Mouse (Mus musculus): ENCODE data around the gene Rab3c.

The Rab3c gene

DNA sequence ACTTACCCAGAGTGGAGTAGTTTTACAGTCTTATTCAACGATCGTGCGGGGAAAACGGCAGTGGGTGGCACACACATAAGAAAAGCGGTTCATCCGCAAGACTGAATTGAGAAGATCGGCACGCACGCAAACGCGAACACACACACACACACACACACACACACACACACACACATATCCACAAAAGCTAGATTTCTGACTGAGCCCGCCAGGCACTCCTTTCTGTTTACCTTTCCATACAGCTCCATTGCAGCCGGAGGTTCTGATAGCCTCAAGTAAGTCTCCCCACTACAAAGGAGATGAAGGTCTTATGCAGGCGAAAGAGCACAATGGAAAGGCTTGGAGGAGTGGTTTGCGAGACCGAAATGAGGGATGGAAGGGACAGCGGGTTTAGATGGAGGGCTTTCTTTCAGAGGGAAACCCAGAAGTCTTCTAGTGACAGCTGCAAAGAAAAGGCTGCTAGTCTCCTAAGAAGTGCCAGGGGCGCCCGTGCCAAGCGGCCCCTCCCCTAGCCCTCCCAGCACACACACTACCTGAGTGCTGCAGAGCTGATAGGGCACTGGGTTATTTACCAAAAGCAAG, at the start of gene Rab3c:
Gene Rab3c (minus strand): TSS at position 434 of the 582 bp plus-strand sequence.
- in situ Hi-C loops (cut with MboI, MseI), result no loop called here

DNA sequence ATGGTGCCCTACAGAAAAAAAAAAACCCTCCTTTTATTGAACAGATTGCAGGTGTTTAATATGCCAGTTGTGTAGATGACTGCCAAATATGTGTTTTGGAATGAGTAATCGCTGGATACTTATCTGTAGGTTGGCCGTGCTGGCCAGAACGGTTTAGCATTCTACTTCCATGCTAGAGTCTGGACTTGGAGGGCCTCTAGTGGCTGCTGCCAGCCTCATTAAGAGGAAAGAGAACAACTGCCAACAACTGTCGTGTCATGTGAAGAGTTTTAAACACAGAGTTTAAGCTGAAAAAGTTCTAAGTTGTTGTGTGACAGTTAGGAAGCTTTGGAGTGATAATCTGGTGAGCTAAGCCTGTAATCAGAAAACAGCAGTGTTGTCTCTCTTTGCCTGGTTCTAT, 38.0 kb upstream of the Rab3c start:
- in situ Hi-C loops (cut with MboI, MseI), result no loop called here

DNA sequence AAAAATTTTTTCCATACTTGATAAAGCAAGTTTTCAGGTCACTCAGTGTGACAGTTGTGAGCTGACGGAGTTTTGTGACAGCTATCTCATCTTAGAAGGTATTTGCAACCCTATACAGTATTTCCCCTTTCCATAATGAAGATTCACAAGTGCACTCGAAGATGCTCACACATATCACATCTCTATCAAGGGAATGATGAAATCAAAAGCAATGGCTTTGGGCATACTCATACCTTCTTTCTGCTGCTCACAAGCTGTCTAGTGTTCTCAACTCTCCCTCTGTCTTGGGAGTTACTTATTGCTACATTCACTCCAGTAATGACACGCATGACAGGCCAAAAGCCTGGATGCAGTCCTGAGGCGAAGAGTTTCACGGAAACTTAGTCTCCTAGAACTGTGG, 26.4 kb upstream of the Rab3c start:
- in situ Hi-C loops (cut with MboI, MseI), result no loop called here

DNA sequence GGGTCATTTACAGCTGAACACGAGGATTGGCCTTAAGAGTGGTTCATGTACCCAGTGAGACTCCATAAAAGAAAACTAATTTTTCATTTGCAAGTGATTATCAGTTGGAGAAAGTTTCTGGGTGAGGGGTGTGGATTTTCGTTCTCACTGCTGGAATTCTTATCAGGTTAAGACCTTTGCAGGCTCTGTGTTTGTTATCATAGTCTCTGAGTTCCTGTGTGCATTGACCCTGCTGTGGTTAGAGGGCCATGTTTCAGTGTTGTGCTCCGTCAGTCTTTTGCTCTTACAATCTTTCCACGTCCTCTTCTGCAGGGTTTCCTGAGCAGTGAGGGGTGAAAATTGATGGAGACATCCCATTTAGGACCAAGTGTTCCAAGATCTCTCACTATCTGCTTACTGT, 16.3 kb upstream of the Rab3c start:
- in situ Hi-C loops (cut with MboI, MseI), result no loop called here

DNA sequence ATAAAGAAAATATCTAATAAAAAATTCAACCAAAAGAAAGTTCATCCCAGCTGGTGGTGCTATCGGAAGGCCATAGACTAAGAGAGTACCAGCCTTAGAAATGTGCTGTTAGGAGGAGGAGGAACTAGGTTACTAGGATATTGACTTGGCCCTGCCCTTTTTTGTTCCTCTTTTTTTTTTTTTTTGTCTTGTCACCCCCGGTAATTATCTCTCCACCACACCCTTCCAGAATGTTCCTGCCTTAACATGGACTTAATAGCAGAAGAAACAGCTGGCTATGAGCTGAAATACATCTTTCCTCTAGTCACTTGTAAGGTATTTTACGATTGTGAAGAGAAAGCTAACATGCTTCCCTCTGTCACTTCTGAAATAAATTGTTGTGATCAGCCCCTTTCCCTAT, 7.7 kb upstream of the Rab3c start:
- in situ Hi-C loops (cut with MboI, MseI), result no loop called here

DNA sequence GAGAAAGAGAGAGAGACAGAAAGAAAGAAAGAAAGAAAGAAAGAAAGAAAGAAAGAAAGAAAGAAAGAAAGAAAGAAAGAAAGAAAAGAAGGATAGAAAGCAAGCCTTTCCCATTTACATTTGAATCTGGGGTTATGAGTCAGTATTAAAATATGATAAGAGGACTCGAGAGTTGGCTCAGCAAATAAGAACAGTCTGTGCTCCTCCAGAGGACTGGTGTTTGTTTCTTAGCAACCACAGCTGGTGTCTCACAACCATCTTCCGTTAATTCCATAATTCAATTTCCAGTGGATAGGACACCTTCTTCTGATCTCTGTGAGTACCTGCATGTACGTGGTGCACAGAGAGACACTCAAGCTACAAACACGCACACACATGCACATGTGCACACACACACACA, 3.0 kb upstream of the Rab3c start:
- in situ Hi-C loops (cut with MboI, MseI), result no loop called here

DNA sequence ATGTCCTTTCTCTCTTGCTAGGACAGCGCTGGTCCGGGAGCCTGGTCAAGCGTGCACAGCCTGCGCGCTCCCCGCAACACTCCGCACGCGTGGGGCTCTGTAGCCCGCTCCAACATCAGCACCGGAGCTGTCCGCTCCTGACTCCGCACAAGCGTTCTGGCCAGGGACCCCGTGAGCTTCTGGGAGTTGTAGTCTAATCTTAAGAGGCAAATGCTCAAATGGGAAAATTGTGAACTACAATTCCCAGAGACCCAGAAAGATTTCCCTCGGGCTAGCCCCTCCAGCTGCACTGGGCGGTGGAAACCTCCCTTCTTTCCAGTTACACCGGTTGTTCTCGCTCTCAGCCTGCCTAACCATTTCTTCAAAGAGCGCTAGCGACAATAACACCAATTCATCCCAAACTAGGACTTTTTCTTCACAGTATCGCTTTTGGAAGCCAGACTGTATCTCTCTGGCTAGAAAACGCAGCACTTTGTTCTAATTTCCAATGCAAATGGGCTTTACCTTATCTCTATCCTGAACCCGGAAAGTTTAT, 701 bp downstream of the Rab3c start:
- in situ Hi-C loops (cut with MboI, MseI), result no loop called here

DNA sequence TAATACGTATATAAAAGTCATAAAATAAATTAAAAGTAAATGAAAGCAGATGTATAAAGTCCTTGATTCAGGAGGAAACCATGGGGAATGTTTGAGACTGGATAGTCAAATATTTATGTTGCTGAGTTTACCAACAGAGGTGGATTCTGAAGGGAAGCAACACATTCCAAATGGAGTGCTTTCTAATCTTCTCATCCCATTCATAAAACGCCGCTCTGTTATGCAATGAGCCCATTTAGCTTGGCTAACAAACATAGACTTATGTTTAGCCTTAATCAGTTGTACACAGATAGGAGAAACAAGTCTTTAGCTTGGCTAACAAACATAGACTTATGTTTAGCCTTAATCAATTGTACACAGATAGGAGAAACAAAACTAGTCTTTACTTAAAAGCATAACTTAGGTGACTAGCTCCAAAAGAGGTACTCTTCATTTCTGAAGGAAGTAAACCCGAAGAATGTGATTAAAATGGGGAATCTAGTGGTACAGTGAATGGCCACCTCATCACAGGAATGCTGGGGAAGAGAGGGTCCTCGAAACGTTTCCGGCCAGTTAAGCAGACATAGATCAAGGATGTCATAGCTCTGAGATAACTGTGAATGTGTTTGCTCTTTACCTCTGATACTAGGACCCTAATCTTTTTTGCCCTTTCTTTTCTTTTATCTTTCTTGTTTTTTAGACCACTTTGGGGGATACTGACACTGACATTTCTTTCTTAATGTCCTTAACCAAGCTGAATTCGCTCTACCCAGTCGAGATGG, 1.6 kb downstream of the Rab3c start:
- in situ Hi-C loops (cut with MboI, MseI), result no loop called here

DNA sequence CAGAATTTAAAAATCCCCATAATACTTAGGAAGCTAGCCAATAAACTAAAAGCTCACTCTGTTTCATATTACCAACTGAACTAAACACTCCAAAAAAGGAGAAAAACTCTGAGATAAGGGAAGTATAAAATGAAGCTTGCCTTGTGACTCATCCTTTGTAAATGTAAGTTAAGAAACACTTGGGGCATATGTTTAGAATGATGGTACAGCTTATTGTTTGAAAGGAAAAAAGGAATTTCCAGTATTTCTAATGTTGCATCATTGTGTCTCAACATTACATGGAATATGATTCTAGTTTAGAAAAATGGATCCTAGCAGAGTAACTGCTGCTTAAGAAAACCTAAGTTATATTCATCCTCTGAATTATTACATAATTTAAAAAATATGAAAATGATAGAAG, 3.1 kb downstream of the Rab3c start:
- in situ Hi-C loops (cut with MboI, MseI), result no loop called here

DNA sequence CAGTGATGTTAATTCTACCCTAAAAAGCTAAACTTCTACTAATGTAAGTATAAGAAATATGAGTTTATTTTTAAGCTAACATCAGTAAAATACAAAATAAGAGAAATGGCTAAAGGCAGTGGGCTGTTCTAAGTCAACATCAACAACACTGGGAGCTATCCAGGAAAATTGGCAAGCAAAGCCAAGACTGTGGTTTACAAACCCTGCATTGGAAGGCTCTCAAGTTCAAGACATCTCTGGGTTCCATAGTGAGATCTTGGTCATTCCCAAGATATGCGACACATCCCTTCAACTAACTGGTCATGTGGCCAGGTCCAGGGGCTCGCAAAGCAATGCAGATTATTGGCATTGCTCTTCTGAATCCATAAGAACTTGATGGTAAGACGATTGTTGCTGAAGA, 5.3 kb downstream of the Rab3c start:
- in situ Hi-C loops (cut with MboI, MseI), result no loop called here

DNA sequence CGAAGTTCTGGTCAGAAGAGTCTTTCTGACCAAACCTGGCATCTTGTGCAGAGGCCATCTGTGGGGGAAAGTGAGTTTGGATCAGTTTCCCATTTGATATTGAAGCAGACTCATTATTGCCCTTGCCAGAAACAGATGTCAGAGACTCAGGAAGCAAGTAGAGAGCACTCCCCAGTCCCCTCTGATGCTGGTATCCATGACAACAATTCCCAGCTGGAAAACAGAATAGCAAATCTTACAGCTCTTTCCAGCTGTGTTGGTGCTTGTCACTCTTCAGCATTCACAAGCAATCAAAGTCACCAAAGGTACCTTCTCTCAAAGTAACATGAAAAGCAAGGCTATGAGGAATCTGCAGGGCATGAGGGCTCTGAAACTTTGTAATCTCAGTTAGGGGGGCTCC, 20.1 kb downstream of the Rab3c start:
- in situ Hi-C loops (cut with MboI, MseI), result no loop called here

DNA sequence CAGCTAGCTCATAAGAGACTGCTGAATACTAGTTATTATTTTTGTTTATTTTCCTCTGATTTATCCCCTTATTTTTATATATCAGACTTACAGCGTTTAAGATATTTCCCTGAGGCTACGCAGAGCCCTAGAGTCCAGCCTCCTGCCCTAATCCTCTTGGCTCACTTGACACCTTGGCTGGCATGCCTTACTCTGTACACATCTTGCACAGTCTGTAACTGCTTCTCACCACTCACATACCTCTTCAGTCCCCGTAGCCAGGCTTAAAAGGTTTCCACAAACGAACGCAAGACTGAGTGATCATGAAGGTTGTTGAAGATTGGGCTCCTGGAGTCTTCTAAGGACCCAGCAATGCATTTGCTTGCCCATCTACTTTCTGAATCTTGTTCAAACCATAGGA, 29.3 kb downstream of the Rab3c start:
- in situ Hi-C loops (cut with MboI, MseI), result no loop called here

DNA sequence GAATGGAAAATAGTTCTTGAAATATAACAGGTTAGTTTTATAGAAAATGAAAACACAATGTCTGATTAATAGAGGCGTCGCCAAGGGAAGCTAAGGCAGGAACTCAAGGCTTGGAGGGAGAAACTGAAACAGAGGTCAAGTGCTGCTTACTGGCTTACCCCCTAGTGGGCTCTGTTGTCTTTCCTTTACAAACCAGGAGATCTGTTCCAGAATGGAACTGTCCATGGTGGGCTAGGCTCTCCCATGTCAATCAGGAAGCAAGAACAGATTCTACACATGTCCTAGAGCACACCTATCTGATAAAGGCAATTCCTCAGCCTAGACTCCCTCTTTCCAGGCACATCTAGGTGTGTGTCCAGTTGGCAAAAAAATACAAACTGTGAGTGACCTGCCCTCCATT, 32.3 kb downstream of the Rab3c start:
- in situ Hi-C loops (cut with MboI, MseI), result no loop called here

DNA sequence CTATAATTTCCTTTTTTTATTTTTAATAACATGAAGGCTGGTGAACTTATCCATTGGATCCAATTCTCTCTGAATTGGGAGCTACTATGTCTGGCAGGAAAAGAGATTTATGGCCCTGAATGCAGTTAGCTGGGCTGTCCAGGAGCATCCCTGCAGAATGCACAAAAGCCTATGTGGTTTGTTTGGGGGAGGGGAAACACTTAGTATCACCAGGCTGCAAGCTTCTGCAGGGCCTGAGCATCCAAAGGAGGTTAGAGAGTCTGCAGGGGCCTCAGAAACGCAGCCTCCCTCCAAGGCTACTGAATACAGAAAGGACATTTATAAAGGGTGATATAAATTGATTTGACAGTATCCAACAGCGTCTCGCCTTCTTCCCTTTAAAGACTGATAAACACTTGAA, 41.8 kb downstream of the Rab3c start:
- in situ Hi-C loops (cut with MboI, MseI), result no loop called here

DNA sequence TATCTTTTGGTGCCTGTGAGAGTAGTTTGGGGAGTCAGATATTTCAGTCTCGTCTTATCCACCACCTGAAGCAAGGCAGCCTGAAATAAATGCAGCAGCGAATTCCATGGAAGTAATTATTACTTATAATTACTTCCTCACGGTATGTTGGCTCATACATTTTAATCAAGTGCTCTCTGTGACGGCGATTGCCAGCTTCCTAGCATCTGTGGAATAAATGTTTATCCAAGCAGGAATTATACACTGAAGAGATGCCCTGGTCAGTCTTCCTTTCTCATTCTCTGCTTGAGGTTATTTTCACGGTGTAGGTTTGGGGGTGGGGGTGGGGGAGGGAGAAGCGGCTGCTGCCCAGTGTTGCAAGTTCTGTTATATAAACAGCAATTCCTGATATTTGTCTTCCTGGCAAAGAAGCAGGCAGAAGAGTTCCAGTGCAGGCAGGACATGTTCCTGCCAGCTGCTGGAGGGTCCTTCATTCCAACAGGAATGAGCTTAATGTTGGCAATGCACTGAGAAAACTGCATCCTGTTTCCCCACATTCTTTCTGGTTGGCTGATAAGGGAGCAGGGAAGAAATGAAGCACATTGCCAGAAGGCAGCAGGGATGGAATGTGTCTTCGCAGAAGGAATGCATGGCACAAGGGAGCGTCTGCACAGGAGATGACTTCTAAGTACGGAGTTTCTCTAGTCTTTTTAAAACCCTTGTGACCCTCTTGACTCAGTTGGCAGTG, 43.4 kb downstream of the Rab3c start:
- in situ Hi-C loops (cut with MboI, MseI), result no loop called here

DNA sequence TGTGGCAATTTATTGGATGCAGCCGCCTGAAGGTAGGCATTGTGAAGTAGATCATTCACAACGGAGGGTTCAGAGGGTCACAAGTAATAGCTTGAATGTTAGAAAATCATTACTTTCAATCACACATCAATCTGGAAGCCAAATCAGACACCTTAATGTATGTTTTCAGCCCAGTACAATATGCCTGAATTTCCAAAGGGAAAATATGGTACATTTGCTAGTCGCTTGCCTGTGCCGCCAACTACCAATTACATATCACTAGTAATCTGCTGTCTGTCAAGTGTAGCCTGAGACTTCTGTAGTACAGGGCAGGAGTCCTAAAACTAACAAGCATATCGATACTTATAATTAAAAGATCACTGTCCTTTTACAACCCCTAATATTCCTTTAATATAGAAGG, 47.4 kb downstream of the Rab3c start:
- in situ Hi-C loops (cut with MboI, MseI), result no loop called here

DNA sequence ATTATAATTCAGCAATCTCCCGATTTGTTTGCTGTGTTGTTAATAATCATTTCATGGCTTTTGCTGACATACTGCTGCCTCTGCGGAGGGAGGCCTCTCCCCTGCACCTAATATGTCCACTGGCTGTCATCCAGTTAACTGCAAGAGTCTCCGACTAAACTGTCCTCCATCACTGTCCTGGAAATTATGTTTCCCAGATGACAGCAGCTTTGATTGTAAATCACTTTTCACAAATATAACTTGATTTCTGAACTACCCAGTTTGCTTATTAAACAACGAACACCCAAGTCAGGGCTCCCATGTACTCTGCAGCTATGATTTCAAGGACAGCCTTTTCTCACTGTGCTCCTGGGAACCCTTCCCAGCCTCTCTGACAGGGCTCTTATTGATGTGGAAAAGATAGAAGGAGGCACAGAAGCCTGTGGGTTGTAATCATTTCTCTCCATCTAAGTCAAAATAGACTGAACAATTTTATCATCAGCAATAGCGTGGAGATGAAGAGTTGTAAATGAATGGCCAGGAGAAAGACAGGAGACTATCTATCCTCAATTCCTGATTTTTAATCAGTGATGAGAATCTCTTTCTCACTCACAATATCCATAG, 49.6 kb downstream of the Rab3c start:
- in situ Hi-C loops (cut with MboI, MseI), result no loop called here

DNA sequence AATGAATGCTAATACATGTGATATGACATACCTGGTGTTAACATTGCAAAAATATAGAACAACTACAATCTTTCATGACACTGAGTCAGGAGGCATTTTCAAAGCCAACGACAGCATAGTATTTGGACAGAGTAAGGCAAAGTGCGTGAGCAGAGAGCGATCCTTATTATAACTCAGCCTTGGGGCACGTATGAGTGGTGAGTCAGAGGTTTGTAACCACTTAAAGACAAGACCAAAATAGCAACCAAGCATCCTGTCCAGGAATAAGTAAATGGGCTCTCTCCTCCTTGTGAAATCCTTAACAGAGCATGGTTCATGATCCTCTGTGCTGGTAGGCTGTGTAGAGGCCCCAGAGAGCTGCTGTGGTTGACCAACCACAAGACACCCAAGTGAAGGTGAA, 50.8 kb downstream of the Rab3c start:
- in situ Hi-C loops (cut with MboI, MseI), result no loop called here

DNA sequence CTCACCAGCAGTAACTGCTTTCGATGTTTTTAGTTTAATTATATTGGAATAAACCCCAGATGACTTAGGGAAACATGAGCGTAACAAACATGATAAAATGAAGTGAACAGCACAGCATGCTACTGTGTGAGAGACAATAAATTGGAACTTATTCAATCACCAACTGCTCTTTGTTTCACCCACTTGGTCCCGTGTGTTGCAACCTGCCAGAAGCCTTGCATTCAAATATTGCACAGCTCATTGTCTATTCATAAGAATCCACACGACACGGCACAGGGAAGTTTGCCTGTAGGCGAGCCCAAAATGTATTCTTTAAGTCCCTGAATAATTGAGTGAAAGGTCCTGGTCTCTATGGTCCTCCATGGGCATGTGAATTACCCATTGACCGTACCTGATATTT, 61.6 kb downstream of the Rab3c start:
- in situ Hi-C loops (cut with MboI, MseI), result no loop called here

DNA sequence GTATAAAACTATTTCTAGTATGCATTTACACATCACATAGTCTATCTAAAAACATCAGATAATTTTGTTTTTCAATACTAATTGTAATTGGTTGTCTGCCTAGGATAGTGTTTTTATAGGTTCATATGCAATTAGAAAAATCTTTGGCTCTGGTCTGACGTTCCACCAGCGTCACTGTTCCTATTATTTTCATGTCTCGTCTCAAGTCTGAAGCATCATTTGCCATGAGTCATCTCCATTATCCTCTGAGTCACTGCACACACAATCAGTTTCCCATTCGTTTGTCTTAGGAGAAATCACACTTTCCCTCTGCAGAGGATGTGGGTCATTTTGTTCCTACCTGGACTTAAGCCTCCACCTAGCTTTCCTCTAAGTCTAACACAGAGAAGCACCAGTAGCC, 62.3 kb downstream of the Rab3c start:
- in situ Hi-C loops (cut with MboI, MseI), result no loop called here

DNA sequence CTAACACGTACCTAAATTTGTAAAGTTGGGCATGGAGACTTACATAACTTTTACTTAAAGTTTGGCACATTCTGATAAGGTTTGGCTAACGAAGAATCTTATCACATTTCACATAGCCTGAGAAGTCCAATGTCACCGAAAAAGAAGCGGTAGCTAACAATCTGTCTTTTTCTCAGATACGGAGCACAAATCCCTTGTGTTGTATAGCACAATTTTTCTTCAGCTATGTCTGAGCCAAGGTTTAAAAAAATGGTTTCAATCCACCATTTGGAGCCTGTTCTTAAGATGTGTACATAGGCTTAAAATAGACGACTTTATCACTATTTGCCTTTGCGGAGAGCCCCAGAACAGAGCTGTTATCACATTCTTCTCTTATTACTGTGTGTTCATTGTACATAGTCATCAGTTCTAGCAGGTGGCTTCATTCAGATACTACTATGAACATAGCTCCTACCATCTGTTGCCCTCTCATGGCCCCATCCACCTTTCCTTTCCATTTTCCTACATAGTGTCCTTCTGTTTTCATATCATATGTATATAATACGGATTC, 69.2 kb downstream of the Rab3c start:
- in situ Hi-C loops (cut with MboI, MseI), result no loop called here

DNA sequence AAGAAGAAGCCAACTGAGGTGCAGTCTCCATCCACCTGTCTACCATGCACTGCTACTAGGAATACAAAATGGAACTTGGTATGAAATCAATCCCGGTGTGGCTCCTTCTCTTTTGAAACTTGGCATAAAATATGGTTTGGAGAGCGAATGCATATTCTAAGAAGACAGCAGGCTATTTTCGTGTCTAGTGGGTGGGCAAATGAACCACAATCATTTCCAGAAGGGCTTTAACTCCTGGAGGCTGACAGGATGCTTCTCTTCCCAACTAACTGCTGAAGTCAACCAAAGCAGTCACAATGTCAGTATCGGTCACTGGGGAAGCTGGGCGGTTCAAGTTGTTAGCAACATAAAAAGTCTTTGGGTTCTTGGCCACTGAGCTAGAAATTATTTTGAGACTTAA, 81.9 kb downstream of the Rab3c start:
- in situ Hi-C loops (cut with MboI, MseI), result no loop called here
